Mouse (Mus musculus): ENCODE measurements around the gene Fibp. TPM values are rescaled to one million over a fixed set of nuclear protein-coding genes. Genes with fewer than 3 reads are reported as not detected.

Gene Fibp
- total and polyA plus RNA-seq, 3 experiments = 21.9 to 63.5 TPM; not detected in 1

- TF ChIP-seq POLR2AphosphoS5 (IDR thresholded peaks at IDR 0.05; ENCODE audit: borderline replicate concordance, low read depth, low read length) (no peak), HCFC1 (IDR thresholded peaks at IDR 0.05; ENCODE audit: low read depth, low read length) (0 out of 2 replicates have a peak, but pooled peaks have one; percentile 42), ZNF384 (IDR thresholded peaks at IDR 0.05; ENCODE audit: low read depth, low read length) (no peak)
These were observed 12.7 kb upstream of the Fibp start, which contains the start of gene Fosl1 (continued) for GRCm38 (mm10) chr19:5447515-5448353.

- Histone ChIP-seq H3K4me3 (ENCODE audit: control insufficient read depth in 1 of 2, insufficient read depth in 1 of 2, low read depth in 2 of 2, low read length in 2 of 2) (peak overlapping the region; percentile 80 to 81), H3K4me1 (ENCODE audit: control insufficient read depth in 1 of 2, insufficient read depth in 2 of 2, low read length in 2 of 2) (peaks cover 0 to 25% of the 10 kb centered on the region in 2 experiments; a peak in 3 of 4 replicates), H3K27ac (ENCODE audit: control insufficient read depth, low read depth, low read length) (peak overlapping the region; percentile 20; the same call in 1 of the 2 replicates), H3K27me3 (ENCODE audit: control insufficient read depth in 1 of 2, insufficient read depth in 2 of 2, low read length in 2 of 2) (no peaks in the 10 kb centered on the region), H3K79me2 (ENCODE audit: control insufficient read depth, insufficient read depth, low read length, poor library complexity) (peaks cover 6% of the 10 kb centered on the region; the same call in 1 of the 2 replicates), H3K36me3 (ENCODE audit: control insufficient read depth in 1 of 2, insufficient read depth in 2 of 2, low read length in 2 of 2) (peaks cover 0 to 4% of the 10 kb centered on the region in 2 experiments; a peak in 2 of 4 replicates), H3K9me3 (replicated peaks; ENCODE audit: insufficient read depth, low read length) (no peaks in the 10 kb centered on the region), H3K9ac (ENCODE audit: control insufficient read depth, low read depth, low read length, poor library complexity, severe bottlenecking) (peak overlapping the region; percentile 64)
- peak; percentile 70 for DNase-seq (ENCODE audit: low read depth, low spot score)
- TF ChIP-seq TAL1 (IDR thresholded peaks at IDR 0.05; ENCODE audit: low read length) (no peak), ZMIZ1 (IDR thresholded peaks at IDR 0.05; ENCODE audit: low read depth, low read length) (no peak), RCOR1 (IDR thresholded peaks at IDR 0.05; ENCODE audit: low read depth, low read length) (no peak), MAX (IDR thresholded peaks at IDR 0.05; ENCODE audit: low read length) (peak; percentile 96), ZKSCAN1 (IDR thresholded peaks at IDR 0.05; ENCODE audit: low read depth, low read length) (no peak), BHLHE40 (IDR thresholded peaks at IDR 0.05; ENCODE audit: borderline replicate concordance, low read depth, low read length) (peak; percentile 53; the same call in 1 of the 2 replicates), HCFC1 (IDR thresholded peaks at IDR 0.05; ENCODE audit: low read depth, low read length) (no peak), MEF2A (IDR thresholded peaks at IDR 0.05; ENCODE audit: extremely low read depth, insufficient replicate concordance, low read depth, low read length, poor library complexity, severe bottlenecking) (no peak), TCF12 (IDR thresholded peaks at IDR 0.05; ENCODE audit: low read depth, low read length) (no peak), UBTF (IDR thresholded peaks at IDR 0.05; ENCODE audit: borderline replicate concordance, insufficient read depth, low read depth, low read length) (no peak), CTCF (IDR thresholded peaks at IDR 0.05 in 2 of 3, conservative IDR thresholded peaks at IDR 0.05 in 1 of 3; ENCODE audit: control insufficient read depth in 1 of 3, insufficient read depth in 1 of 3, low read depth in 2 of 3, low read length in 3 of 3, poor library complexity in 1 of 3, severe bottlenecking in 1 of 3) (no peak), E2F4 (IDR thresholded peaks at IDR 0.05; ENCODE audit: borderline replicate concordance, low read depth, low read length) (no peak), USF2 (IDR thresholded peaks at IDR 0.05; ENCODE audit: borderline replicate concordance in 1 of 2, insufficient read depth in 1 of 2, low read depth in 1 of 2, low read length in 2 of 2) (no peak), JUND (IDR thresholded peaks at IDR 0.05; ENCODE audit: low read depth, low read length) (no peak), MAZ (IDR thresholded peaks at IDR 0.05; ENCODE audit: low read depth, low read length) (no peak; the same call in 1 of the 2 replicates), ETS1 (IDR thresholded peaks at IDR 0.05; ENCODE audit: low read depth, low read length) (peak; percentile 31; the same call in 1 of the 2 replicates), GABPA (IDR thresholded peaks at IDR 0.05; ENCODE audit: low read depth, low read length) (no peak), RAD21 (IDR thresholded peaks at IDR 0.05; ENCODE audit: low read depth, low read length) (no peak), POLR2AphosphoS5 (IDR thresholded peaks at IDR 0.05; ENCODE audit: borderline replicate concordance, low read depth, low read length) (no peak), POLR2A (IDR thresholded peaks at IDR 0.05; ENCODE audit: control insufficient read depth in 1 of 2, insufficient read depth in 1 of 2, low read depth in 1 of 2, low read length in 2 of 2, poor library complexity in 1 of 2) (no peak), SMC3 (IDR thresholded peaks at IDR 0.05; ENCODE audit: low read depth, low read length) (no peak), TBP (IDR thresholded peaks at IDR 0.05; ENCODE audit: low read depth, low read length) (no peak), MYC (IDR thresholded peaks at IDR 0.05; ENCODE audit: low read depth, low read length) (0 out of 2 replicates have a peak, but pooled peaks have one; percentile 48), EP300 (IDR thresholded peaks at IDR 0.05; ENCODE audit: low read depth in 1 of 2, low read length in 2 of 2) (peak in 1 of 2 experiments; percentile 40; a peak in 2 of 4 replicates), MXI1 (IDR thresholded peaks at IDR 0.05; ENCODE audit: low read depth, low read length) (peak; percentile 35; the same call in 1 of the 2 replicates), USF1 (IDR thresholded peaks at IDR 0.05; ENCODE audit: low read depth, low read length) (no peak), CHD2 (IDR thresholded peaks at IDR 0.05; ENCODE audit: low read length) (no peak), ZC3H11A (IDR thresholded peaks at IDR 0.05; ENCODE audit: low read depth, low read length) (no peak), GATA1 (IDR thresholded peaks at IDR 0.05; ENCODE audit: low read depth, low read length) (no peak)
These were observed 11.9 kb upstream of the Fibp start for GRCm38 (mm10) chr19:5448354-5449150.
